Mouse (Mus musculus): ENCODE measurements around the gene Stam2.
A peak's percentile ranks its signal among the peaks of the same experiment; 100 is the strongest.

The Stam2 gene

DNA sequence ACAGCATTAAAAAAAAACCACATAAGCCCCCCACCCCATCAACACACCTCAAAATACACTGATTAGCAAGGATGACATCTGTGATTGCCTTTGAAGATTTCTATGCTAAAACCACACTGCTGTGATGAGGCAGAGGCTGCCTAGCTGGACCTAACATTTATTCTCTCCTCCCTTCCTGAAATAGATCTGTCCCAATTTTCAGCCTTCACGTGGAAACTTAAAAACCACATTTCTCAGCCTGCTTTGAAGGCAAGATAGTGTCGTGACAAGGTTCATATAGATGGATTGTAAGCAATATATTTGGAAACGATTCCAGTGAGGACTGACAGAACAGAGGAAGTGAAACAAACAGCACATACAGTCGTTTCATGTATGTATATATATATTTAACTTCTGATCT is 87.5 kb downstream of the Stam2 start:
- ATAC-seq (ENCODE audit: low TSS enrichment) = peak; percentile 47

DNA sequence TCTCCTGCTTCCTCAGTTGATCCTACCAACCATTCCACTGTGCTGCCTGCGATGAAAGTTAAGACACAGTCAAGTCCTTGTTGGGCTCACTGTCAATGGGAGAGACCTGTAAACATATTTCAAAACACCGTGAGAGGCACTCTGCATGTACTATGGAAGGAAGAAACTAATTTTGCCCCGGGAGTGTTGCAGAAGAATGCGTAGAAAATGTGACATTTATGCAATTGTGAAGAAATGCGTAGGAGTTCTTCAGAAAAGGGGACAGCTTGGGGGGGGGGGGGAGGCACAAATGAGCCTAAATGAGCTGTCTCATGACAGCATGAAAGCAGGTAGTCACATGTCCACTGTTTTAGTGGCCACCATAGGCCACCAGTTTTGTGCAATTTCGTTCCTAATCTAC is 90.5 kb downstream of the Stam2 start:
- peak; percentile 25 for ATAC-seq (ENCODE audit: low TSS enrichment)

DNA sequence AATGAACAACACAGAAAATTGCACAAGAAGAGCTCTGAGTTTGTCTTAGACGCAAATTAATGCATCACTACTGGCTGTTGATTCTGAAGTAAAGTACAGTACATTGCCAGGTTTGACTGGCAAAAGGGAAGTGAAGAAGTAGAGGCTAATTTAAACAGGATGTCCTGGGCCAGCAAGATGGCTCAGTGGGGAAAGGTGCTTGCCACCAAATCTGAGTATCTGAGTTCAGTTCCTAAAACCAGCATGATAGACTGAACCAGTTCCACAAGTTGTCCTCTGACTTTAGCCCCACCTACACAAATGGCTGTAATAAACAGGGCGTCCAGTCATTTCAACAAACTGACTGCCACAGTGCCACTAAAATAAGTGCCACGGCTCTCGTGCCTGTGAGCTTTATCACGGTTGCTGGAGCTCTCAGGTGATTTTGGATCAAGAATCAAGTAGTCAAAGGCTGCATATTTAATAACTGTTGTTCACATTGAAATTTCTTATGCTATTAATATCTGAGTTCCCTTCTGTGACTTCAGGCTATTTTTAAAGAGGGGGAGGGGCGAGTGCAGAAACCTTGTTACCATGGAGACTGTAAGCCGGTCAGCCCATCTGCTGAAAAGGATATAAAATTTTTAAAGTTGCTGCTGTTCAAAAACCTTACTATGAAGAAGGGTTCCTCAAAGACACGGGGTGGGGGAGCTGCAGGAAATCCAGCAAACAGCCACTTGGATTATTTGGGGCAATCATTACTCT is 94.7 kb downstream of the Stam2 start:
- ATAC-seq (ENCODE audit: low TSS enrichment) = no peak

DNA sequence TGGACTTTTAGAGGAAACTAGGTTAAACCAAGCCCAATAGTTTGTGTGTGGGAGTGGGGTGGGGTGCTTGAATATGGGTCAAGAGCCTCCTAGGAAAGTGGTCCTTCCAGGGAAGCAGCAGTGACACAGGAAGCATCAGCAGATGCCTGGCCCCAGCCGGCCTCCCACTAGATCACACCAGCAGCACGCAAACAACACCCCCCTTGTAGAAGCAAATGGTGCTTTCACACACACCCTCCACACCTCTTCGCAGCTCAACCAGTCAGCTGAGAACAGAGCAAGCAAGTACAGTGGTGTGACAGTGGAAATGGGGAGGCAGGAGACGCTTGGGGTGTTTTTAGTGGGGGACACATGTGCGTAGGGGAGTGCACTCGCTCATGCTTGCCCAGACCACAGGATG is 98.4 kb downstream of the Stam2 start:
- peak; percentile 81 for ATAC-seq (ENCODE audit: low TSS enrichment)
